In the genomic region with DNA sequence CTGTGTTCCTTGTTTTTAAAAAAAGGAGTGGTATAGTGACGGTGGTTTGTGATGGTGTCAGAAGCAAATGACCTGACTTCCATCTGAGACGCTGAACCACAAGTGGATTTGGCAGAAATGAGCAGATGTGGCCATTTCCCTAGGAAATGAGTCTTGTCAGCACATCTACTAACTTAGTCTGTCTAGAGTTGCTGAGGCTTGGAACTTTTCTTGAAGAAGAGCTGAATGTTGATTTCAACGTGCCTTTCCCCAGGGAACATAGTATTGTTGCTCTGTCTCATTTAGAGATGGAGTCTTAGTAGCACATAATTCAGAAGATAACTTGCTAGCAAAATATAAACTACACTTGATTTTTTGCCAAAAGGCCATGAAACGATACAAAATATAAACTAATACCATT, we compare ENCODE assay signal across 24 mouse cellular contexts. TPM values are rescaled to one million over a fixed set of nuclear protein-coding genes. Genes with fewer than 3 reads are reported as not detected.
"Had no signal": no experiment of that assay in that cellular context is flagged by ENCODE, and none has a peak within 500 bp of the region (broad histone marks: within the 10 kb centered on the region; RNA-seq: fewer than 3 reads in every experiment).

No protein-coding gene starts in this region.

- H3K9ac ChIP-seq: heart, embryonic 12.5 days; hindbrain, embryonic 13.5 days; hindbrain, embryonic 15.5 days; kidney, embryonic 15.5 days; limb, embryonic 13.5 days; limb, embryonic 15.5 days; liver, embryonic 12.5 days had no signal

- H3K4me3 ChIP-seq: heart, embryonic 10.5 days; heart, embryonic 12.5 days; hindbrain, embryonic 13.5 days; hindbrain, embryonic 15.5 days; kidney, embryonic 15.5 days; limb, embryonic 13.5 days; limb, embryonic 15.5 days; liver, embryonic 12.5 days had no signal

- H3K4me1 ChIP-seq: hindbrain, embryonic 13.5 days; hindbrain, embryonic 15.5 days; kidney, embryonic 15.5 days; limb, embryonic 13.5 days; limb, embryonic 15.5 days; liver, embryonic 12.5 days had no signal

- ATAC-seq: hindbrain, postnatal 0 days; intestine, embryonic 16.5 days; liver, embryonic 12.5 days had no signal

- H3K4me2 ChIP-seq: heart, embryonic 12.5 days; hindbrain, embryonic 13.5 days; hindbrain, embryonic 15.5 days; kidney, embryonic 15.5 days; limb, embryonic 13.5 days; limb, embryonic 15.5 days; liver, embryonic 12.5 days had no signal

- H3K27ac ChIP-seq: heart, embryonic 10.5 days; hindbrain, embryonic 13.5 days; hindbrain, embryonic 15.5 days; hindbrain, postnatal 0 days; kidney, embryonic 15.5 days; kidney, postnatal 0 days; limb, embryonic 13.5 days; limb, embryonic 15.5 days; liver, embryonic 12.5 days had no signal

- H3K9me3 ChIP-seq: heart, embryonic 10.5 days; heart, embryonic 12.5 days; hindbrain, embryonic 13.5 days; hindbrain, embryonic 15.5 days; kidney, embryonic 15.5 days; limb, embryonic 13.5 days; limb, embryonic 15.5 days; liver, embryonic 12.5 days had no signal

- DNase-seq: gastrocnemius, postnatal 14 days; gastrocnemius, postnatal 36 days; heart, postnatal 10 days; heart, postnatal 36 days; kidney, adult 11 months; kidney, adult 2 months; kidney, adult 9 months; kidney, postnatal 14 days; kidney, postnatal 36 days; layer of hippocampus, adult 9-11 months; layer of hippocampus, postnatal 36 days; left cerebral cortex, postnatal 4 days had no signal

- H3K27me3 ChIP-seq: heart, embryonic 12.5 days; hindbrain, embryonic 13.5 days; hindbrain, embryonic 15.5 days; kidney, embryonic 15.5 days; limb, embryonic 13.5 days; limb, embryonic 15.5 days; liver, embryonic 12.5 days had no signal

RNA-seq across cellular contexts. Expression of a gene that starts 54.1 kb away (rescaled TPM):
- polyA plus RNA-seq: liver, adult 2 months had no signal
